Mouse (Mus musculus): ENCODE measurements at regions not wholly inside any gene's neighbourhood (a gene's known extent, or its start where the extent isn't known, plus 50 kb on each side); places are given as distances from the start of the nearest gene placed in this dataset.

DNA sequence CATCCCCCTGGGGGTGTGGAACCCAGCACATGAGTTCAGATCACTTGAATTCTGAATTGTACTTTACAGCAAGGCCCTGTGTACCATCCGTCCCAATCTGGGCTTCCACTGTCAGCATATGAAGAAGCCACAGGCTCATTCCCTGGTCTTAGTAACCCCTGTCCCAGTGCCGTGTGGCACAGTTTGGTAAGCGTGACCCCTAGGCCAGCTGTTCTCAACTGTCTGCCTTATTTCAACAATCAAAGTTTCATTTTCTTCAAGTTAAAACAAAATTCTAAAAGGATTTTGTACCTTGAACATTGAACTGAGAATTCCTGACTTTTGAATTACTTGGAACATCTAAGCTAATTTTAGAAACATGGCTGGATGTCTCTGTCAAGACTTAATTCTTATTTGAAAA, 174.6 kb downstream of the Nrip1 start:
- no peaks in the 10 kb centered on the region for H3K4me1 ChIP-seq (ENCODE audit: control insufficient read depth, insufficient read depth, low read length)
- no peaks in the 10 kb centered on the region for H3K27me3 ChIP-seq (ENCODE audit: control insufficient read depth, insufficient read depth, low read length)
- intact Hi-C loops (cut with DNase I): loop anchor here (10.0 kb wide), 1 partner anchor 424 kb away; no protein-coding TSS in a partner anchor
- 88% methylated on average over 3 of the region's 3 CpGs for WGBS
- no peaks in the 10 kb centered on the region for H3K79me2 ChIP-seq (replicated peaks; ENCODE audit: control insufficient read depth, insufficient read depth, low read length)
- TF ChIP-seq EP300 (IDR thresholded peaks at IDR 0.05; ENCODE audit: insufficient read depth, low read depth, low read length): no peak
- no peak for TF ChIP-seq POLR2A (IDR thresholded peaks at IDR 0.05; ENCODE audit: insufficient read depth, low read depth, low read length)
- no peak for TF ChIP-seq CTCF (IDR thresholded peaks at IDR 0.05)
- no peak for DNase-seq
- no peak overlapping the region for H3K4me3 ChIP-seq
- no peak overlapping the region for H3K9ac ChIP-seq (ENCODE audit: low read depth, low read length)
- no peaks in the 10 kb centered on the region for H3K36me3 ChIP-seq (ENCODE audit: control insufficient read depth, insufficient read depth, low read length)
- H3K27ac ChIP-seq: no peak overlapping the region

GRCm38 (mm10) chr16:76194291-76194690, 172.2 kb upstream of the Samsn1 start:
- Histone ChIP-seq H3K27me3 (ENCODE audit: control insufficient read depth, insufficient read depth, low read length) (no peaks in the 10 kb centered on the region), H3K9ac (ENCODE audit: low read depth, low read length) (no peak overlapping the region), H3K36me3 (ENCODE audit: control insufficient read depth, insufficient read depth, low read length) (no peaks in the 10 kb centered on the region), H3K27ac (no peak overlapping the region), H3K4me3 (no peak overlapping the region), H3K4me1 (ENCODE audit: control insufficient read depth, insufficient read depth, low read length) (no peaks in the 10 kb centered on the region), H3K79me2 (replicated peaks; ENCODE audit: control insufficient read depth, insufficient read depth, low read length) (no peaks in the 10 kb centered on the region)
- intact Hi-C loops (cut with DNase I): loop anchor here (10.0 kb wide), 1 partner anchor 419 kb away; no protein-coding TSS in a partner anchor
- WGBS: 76% methylated on average over 2 of the region's 2 CpGs
- TF ChIP-seq EP300 (IDR thresholded peaks at IDR 0.05; ENCODE audit: insufficient read depth, low read depth, low read length) (no peak), CTCF (IDR thresholded peaks at IDR 0.05) (no peak), POLR2A (IDR thresholded peaks at IDR 0.05; ENCODE audit: insufficient read depth, low read depth, low read length) (no peak)
- no peak for DNase-seq

GRCm38 (mm10) chr16:76191135-76191534, 169.1 kb upstream of the Samsn1 start:
- TF ChIP-seq POLR2A (IDR thresholded peaks at IDR 0.05; ENCODE audit: insufficient read depth, low read depth, low read length) (no peak), EP300 (IDR thresholded peaks at IDR 0.05; ENCODE audit: insufficient read depth, low read depth, low read length) (no peak), CTCF (IDR thresholded peaks at IDR 0.05) (no peak)
- H3K27me3 ChIP-seq (ENCODE audit: control insufficient read depth, insufficient read depth, low read length): no peaks in the 10 kb centered on the region
- H3K79me2 ChIP-seq (replicated peaks; ENCODE audit: control insufficient read depth, insufficient read depth, low read length): no peaks in the 10 kb centered on the region
- no peak overlapping the region for H3K4me3 ChIP-seq
- no peak overlapping the region for H3K27ac ChIP-seq
- DNase-seq: no peak
- no peak overlapping the region for H3K9ac ChIP-seq (ENCODE audit: low read depth, low read length)
- intact Hi-C loops (cut with DNase I): loop anchor here (10.0 kb wide), 1 partner anchor 416 kb away; no protein-coding TSS in a partner anchor
- WGBS: 84% methylated on average over 10 of the region's 10 CpGs
- no peaks in the 10 kb centered on the region for H3K36me3 ChIP-seq (ENCODE audit: control insufficient read depth, insufficient read depth, low read length)
- H3K4me1 ChIP-seq (ENCODE audit: control insufficient read depth, insufficient read depth, low read length): no peaks in the 10 kb centered on the region

DNA sequence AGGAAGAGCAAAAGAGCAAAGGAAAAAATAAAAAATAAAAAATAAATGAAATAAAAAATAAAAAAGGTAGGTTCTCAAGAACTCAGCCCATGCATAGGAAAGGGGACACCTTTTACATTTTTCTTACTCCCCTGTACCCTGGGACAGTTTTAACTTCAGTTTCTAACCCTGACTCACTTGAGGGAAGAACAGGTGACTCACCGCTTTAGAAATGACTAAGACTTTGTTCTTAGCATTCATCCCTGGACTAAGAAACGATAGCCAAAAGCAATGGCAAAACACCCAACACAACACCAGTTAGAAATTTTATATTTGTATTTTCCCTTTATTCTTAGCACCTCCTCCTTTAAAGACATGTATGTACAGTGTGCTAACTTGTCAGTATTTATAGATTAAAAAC, 161.5 kb upstream of the Samsn1 start:
- no peak overlapping the region for H3K27ac ChIP-seq
- no peaks in the 10 kb centered on the region for H3K36me3 ChIP-seq (ENCODE audit: control insufficient read depth, insufficient read depth, low read length)
- no peak overlapping the region for H3K4me3 ChIP-seq
- no peaks in the 10 kb centered on the region for H3K79me2 ChIP-seq (replicated peaks; ENCODE audit: control insufficient read depth, insufficient read depth, low read length)
- TF ChIP-seq POLR2A (IDR thresholded peaks at IDR 0.05; ENCODE audit: insufficient read depth, low read depth, low read length) (no peak), EP300 (IDR thresholded peaks at IDR 0.05; ENCODE audit: insufficient read depth, low read depth, low read length) (no peak), CTCF (IDR thresholded peaks at IDR 0.05) (no peak)
- 70% methylated on average over 2 of the region's 2 CpGs for WGBS
- DNase-seq: no peak
- H3K27me3 ChIP-seq (ENCODE audit: control insufficient read depth, insufficient read depth, low read length): no peaks in the 10 kb centered on the region
- H3K9ac ChIP-seq (ENCODE audit: low read depth, low read length): no peak overlapping the region
- no peaks in the 10 kb centered on the region for H3K4me1 ChIP-seq (ENCODE audit: control insufficient read depth, insufficient read depth, low read length)
- intact Hi-C loops (cut with DNase I): no loop called here

DNA sequence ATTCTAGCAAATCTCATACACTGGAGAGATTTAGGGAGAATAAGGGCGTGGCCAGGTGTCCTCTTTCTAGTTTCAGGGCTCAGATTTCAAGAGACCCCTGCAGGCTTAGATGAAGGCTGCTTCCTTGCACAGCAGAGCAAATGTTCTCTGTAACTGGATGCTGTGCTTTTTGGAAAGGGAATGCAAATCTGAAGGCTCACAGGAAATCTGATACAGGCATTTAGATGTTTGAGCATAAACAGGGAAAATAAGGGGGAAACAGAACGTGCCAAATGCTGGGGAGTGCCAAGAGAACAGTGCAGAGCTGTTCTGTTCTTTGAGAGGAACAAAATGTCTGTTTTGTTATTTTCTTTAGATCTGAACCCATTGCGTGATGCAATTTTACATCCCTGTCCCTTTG, 161.0 kb upstream of the Samsn1 start:
- Histone ChIP-seq H3K79me2 (replicated peaks; ENCODE audit: control insufficient read depth, insufficient read depth, low read length) (no peaks in the 10 kb centered on the region), H3K4me1 (ENCODE audit: control insufficient read depth, insufficient read depth, low read length) (no peaks in the 10 kb centered on the region), H3K27me3 (ENCODE audit: control insufficient read depth, insufficient read depth, low read length) (no peaks in the 10 kb centered on the region), H3K36me3 (ENCODE audit: control insufficient read depth, insufficient read depth, low read length) (no peaks in the 10 kb centered on the region), H3K27ac (no peak overlapping the region), H3K9ac (ENCODE audit: low read depth, low read length) (no peak overlapping the region), H3K4me3 (no peak overlapping the region)
- no peak for DNase-seq
- TF ChIP-seq EP300 (IDR thresholded peaks at IDR 0.05; ENCODE audit: insufficient read depth, low read depth, low read length): no peak
- TF ChIP-seq CTCF (IDR thresholded peaks at IDR 0.05): no peak
- no peak for TF ChIP-seq POLR2A (IDR thresholded peaks at IDR 0.05; ENCODE audit: insufficient read depth, low read depth, low read length)
- 26% methylated on average over 3 of the region's 3 CpGs for WGBS
- intact Hi-C loops (cut with DNase I): no loop called here

GRCm38 (mm10) chr16:76181596-76181995, 159.5 kb upstream of the Samsn1 start:
- no peaks in the 10 kb centered on the region for H3K4me1 ChIP-seq (ENCODE audit: control insufficient read depth, insufficient read depth, low read length)
- no peak overlapping the region for H3K9ac ChIP-seq (ENCODE audit: low read depth, low read length)
- H3K79me2 ChIP-seq (replicated peaks; ENCODE audit: control insufficient read depth, insufficient read depth, low read length): no peaks in the 10 kb centered on the region
- DNase-seq: no peak
- no peak overlapping the region for H3K27ac ChIP-seq
- TF ChIP-seq POLR2A (IDR thresholded peaks at IDR 0.05; ENCODE audit: insufficient read depth, low read depth, low read length) (no peak), EP300 (IDR thresholded peaks at IDR 0.05; ENCODE audit: insufficient read depth, low read depth, low read length) (no peak)
- H3K36me3 ChIP-seq (ENCODE audit: control insufficient read depth, insufficient read depth, low read length): no peaks in the 10 kb centered on the region
- no peak overlapping the region for H3K4me3 ChIP-seq
- intact Hi-C loops (cut with DNase I): no loop called here
- no peaks in the 10 kb centered on the region for H3K27me3 ChIP-seq (ENCODE audit: control insufficient read depth, insufficient read depth, low read length)
- 77% methylated on average over 3 of the region's 3 CpGs for WGBS

Data from heart, adult 2 months (tissue).